Mouse (Mus musculus): ENCODE measurements around the gene Itga10. TPM values are rescaled to one million over a fixed set of nuclear protein-coding genes. Genes with fewer than 3 reads are reported as not detected.
A peak's percentile ranks its signal among the peaks of the same experiment; 100 is the strongest.
"Not testable (repeated sequence)": the region's sequence is repeated elsewhere in the genome, so short reads cannot be mapped to it uniquely, and the experiment has no call there.

Gene Itga10
- polyA plus RNA-seq, 1 experiment from 2014 or later = 0.71 TPM

GRCm38 (mm10) chr3:96635906-96636305, 9.5 kb upstream of the Itga10 start:
- H3K27ac ChIP-seq = peak overlapping the region; percentile 88
- no peak for ATAC-seq
- peaks cover 28% of the 10 kb centered on the region for H3K4me1 ChIP-seq (replicated peaks)
- H3K4me3 ChIP-seq (replicated peaks) = peak overlapping the region; percentile 95
- WGBS = 11% methylated on average over 15 of the region's 15 CpGs
- H3K9ac ChIP-seq (replicated peaks) = peak overlapping the region; percentile 95
- no peaks in the 10 kb centered on the region for H3K9me3 ChIP-seq
- peak overlapping the region; percentile 94 for H3K4me2 ChIP-seq (replicated peaks)
- no peaks in the 10 kb centered on the region for H3K27me3 ChIP-seq
- peaks cover 52% of the 10 kb centered on the region for H3K36me3 ChIP-seq

GRCm38 (mm10) chr3:96636448-96636847, 8.9 kb upstream of the Itga10 start:
- no peak for ATAC-seq
- Histone ChIP-seq H3K4me3 (replicated peaks) (peak overlapping the region; percentile 95), H3K4me2 (replicated peaks) (peak overlapping the region; percentile 94), H3K36me3 (peaks cover 54% of the 10 kb centered on the region), H3K9me3 (no peaks in the 10 kb centered on the region), H3K9ac (replicated peaks) (peak overlapping the region; percentile 95), H3K4me1 (replicated peaks) (peaks cover 24% of the 10 kb centered on the region), H3K27ac (no peak overlapping the region), H3K27me3 (no peaks in the 10 kb centered on the region)
- WGBS = 72% methylated on average over 11 of the region's 11 CpGs

- Histone ChIP-seq H3K9me3 (no peaks in the 10 kb centered on the region), H3K9ac (replicated peaks) (no peak overlapping the region), H3K27ac (no peak overlapping the region), H3K4me2 (replicated peaks) (no peak overlapping the region), H3K4me3 (replicated peaks) (no peak overlapping the region), H3K27me3 (no peaks in the 10 kb centered on the region), H3K36me3 (peaks cover 50% of the 10 kb centered on the region), H3K4me1 (replicated peaks) (peaks cover 24% of the 10 kb centered on the region)
- WGBS = 85% methylated on average over 1 of the region's 1 CpGs
- no peak for ATAC-seq
These were observed 6.2 kb upstream of the Itga10 start for GRCm38 (mm10) chr3:96639219-96639618.

GRCm38 (mm10) chr3:96647365-96647764, 2.0 kb downstream of the Itga10 start:
- no peak overlapping the region for H3K9ac ChIP-seq (replicated peaks)
- 82% methylated on average over 3 of the region's 3 CpGs for WGBS
- no peaks in the 10 kb centered on the region for H3K9me3 ChIP-seq
- peaks cover 21% of the 10 kb centered on the region for H3K36me3 ChIP-seq
- H3K4me2 ChIP-seq (replicated peaks) = no peak overlapping the region
- no peak for ATAC-seq
- no peaks in the 10 kb centered on the region for H3K4me1 ChIP-seq (replicated peaks)
- no peaks in the 10 kb centered on the region for H3K27me3 ChIP-seq
- no peak overlapping the region for H3K27ac ChIP-seq
- no peak overlapping the region for H3K4me3 ChIP-seq (replicated peaks)

- Histone ChIP-seq H3K4me1 (replicated peaks) (peaks cover 12% of the 10 kb centered on the region), H3K4me2 (replicated peaks) (no peak overlapping the region), H3K27me3 (0 out of 2 replicates have a peak, but pooled peaks cover 3% of the 10 kb centered on the region), H3K9me3 (no peaks in the 10 kb centered on the region), H3K4me3 (replicated peaks) (no peak overlapping the region), H3K9ac (replicated peaks) (no peak overlapping the region), H3K27ac (no peak overlapping the region), H3K36me3 (0 out of 2 replicates have a peak, but pooled peaks cover 7% of the 10 kb centered on the region)
- WGBS = 86% methylated on average over 2 of the region's 2 CpGs
- no peak for ATAC-seq
These were observed 15.5 kb downstream of the Itga10 start for GRCm38 (mm10) chr3:96660901-96661300.

GRCm38 (mm10) chr3:96662731-96663316, 17.4 kb downstream of the Itga10 start:
- 0 out of 2 replicates have a peak, but pooled peaks have one; percentile 25 for ATAC-seq
- H3K4me2 ChIP-seq (replicated peaks) = peak overlapping the region; percentile 58
- no peaks in the 10 kb centered on the region for H3K9me3 ChIP-seq
- peak overlapping the region; percentile 32 for H3K4me3 ChIP-seq (replicated peaks)
- H3K36me3 ChIP-seq = no peaks in the 10 kb centered on the region
- H3K27me3 ChIP-seq = 0 out of 2 replicates have a peak, but pooled peaks cover 3% of the 10 kb centered on the region
- WGBS = 49% methylated on average over 8 of the region's 8 CpGs
- H3K9ac ChIP-seq (replicated peaks) = peak overlapping the region; percentile 55
- H3K27ac ChIP-seq = no peak overlapping the region
- peaks cover 12% of the 10 kb centered on the region for H3K4me1 ChIP-seq (replicated peaks)

GRCm38 (mm10) chr3:96663432-96664239, 18.3 kb downstream of the Itga10 start:
- H3K9ac ChIP-seq (replicated peaks) = peak overlapping the region; percentile 55
- peak overlapping the region; percentile 32 for H3K4me3 ChIP-seq (replicated peaks)
- H3K36me3 ChIP-seq = no peaks in the 10 kb centered on the region
- peak overlapping the region; percentile 58 for H3K4me2 ChIP-seq (replicated peaks)
- H3K4me1 ChIP-seq (replicated peaks) = peaks cover 12% of the 10 kb centered on the region
- 0 out of 2 replicates have a peak overlapping the region, but pooled peaks have one; percentile 39 for H3K27ac ChIP-seq
- 0 out of 2 replicates have a peak, but pooled peaks cover 3% of the 10 kb centered on the region for H3K27me3 ChIP-seq
- H3K9me3 ChIP-seq = no peaks in the 10 kb centered on the region
- ATAC-seq = peak; percentile 95
- WGBS = 4% methylated on average over 18 of the region's 18 CpGs

- not testable (repeated sequence) for H3K9ac ChIP-seq (replicated peaks); H3K27ac ChIP-seq; H3K36me3 ChIP-seq; ATAC-seq; H3K4me2 ChIP-seq (replicated peaks); H3K9me3 ChIP-seq; H3K27me3 ChIP-seq; H3K4me3 ChIP-seq (replicated peaks)
- peaks cover 21% of the 10 kb centered on the region for H3K4me1 ChIP-seq (replicated peaks)
- 92% methylated on average over 7 of the region's 7 CpGs for WGBS
These were observed 20.5 kb downstream of the Itga10 start for GRCm38 (mm10) chr3:96665732-96666363.

GRCm38 (mm10) chr3:96666916-96667315, 21.5 kb downstream of the Itga10 start:
- Histone ChIP-seq H3K9ac (replicated peaks) (no peak overlapping the region), H3K4me1 (replicated peaks) (peaks cover 21% of the 10 kb centered on the region), H3K36me3 (no peaks in the 10 kb centered on the region), H3K27me3 (peaks cover 17% of the 10 kb centered on the region), H3K9me3 (no peaks in the 10 kb centered on the region), H3K4me3 (replicated peaks) (no peak overlapping the region), H3K4me2 (replicated peaks) (no peak overlapping the region), H3K27ac (no peak overlapping the region)
- no peak for ATAC-seq
- 95% methylated on average over 5 of the region's 5 CpGs for WGBS

GRCm38 (mm10) chr3:96667316-96667715, 21.9 kb downstream of the Itga10 start:
- no peaks in the 10 kb centered on the region for H3K36me3 ChIP-seq
- H3K9ac ChIP-seq (replicated peaks) = no peak overlapping the region
- H3K9me3 ChIP-seq = no peaks in the 10 kb centered on the region
- no peak overlapping the region for H3K4me3 ChIP-seq (replicated peaks)
- no peak for ATAC-seq
- peaks cover 17% of the 10 kb centered on the region for H3K27me3 ChIP-seq
- WGBS = 38% methylated on average over 1 of the region's 1 CpGs
- no peak overlapping the region for H3K4me2 ChIP-seq (replicated peaks)
- peaks cover 21% of the 10 kb centered on the region for H3K4me1 ChIP-seq (replicated peaks)
- no peak overlapping the region for H3K27ac ChIP-seq

- Histone ChIP-seq H3K36me3 (no peaks in the 10 kb centered on the region), H3K4me1 (replicated peaks) (peaks cover 13% of the 10 kb centered on the region), H3K9ac (replicated peaks) (no peak overlapping the region), H3K4me3 (replicated peaks) (no peak overlapping the region), H3K4me2 (replicated peaks) (no peak overlapping the region), H3K9me3 (no peaks in the 10 kb centered on the region), H3K27ac (no peak overlapping the region), H3K27me3 (peaks cover 17% of the 10 kb centered on the region)
- 92% methylated on average over 5 of the region's 5 CpGs for whole genome bisulfite sequencing
- no peak for ATAC-seq
These were observed 23.2 kb downstream of the Itga10 start for GRCm38 (mm10) chr3:96668424-96669067.

All from midbrain, embryonic 13.5 days (tissue).